Mouse (Mus musculus) intestine, embryonic 16.5 days (tissue): ENCODE measurements around the gene Mcpt9. TPM values are rescaled to one million over a fixed set of nuclear protein-coding genes. Genes with fewer than 3 reads are reported as not detected.
A peak's percentile ranks its signal among the peaks of the same experiment; 100 is the strongest.
"Not testable (repeated sequence)": the region's sequence is repeated elsewhere in the genome, so short reads cannot be mapped to it uniquely, and the experiment has no call there.

Experiments used
- ATAC-seq: fragments of 200-750 bp; cut with Nextera tagmentation; 2 replicates; pipeline ENCODE4 v1.8.0; 2017; ENCODE audit warnings: moderate TSS enrichment, moderate library complexity
- H3K27ac ChIP-seq: fragments of 300-500 bp; sonication (generic); 2 replicates; pipeline ENCODE4 v1.5.1; 2014; ENCODE audit warnings: mild to moderate bottlenecking, low read length
- H3K27me3 ChIP-seq: fragments of 300-500 bp; sonication (generic); replicated peaks from 2 replicates; pipeline ENCODE4 v1.6.1; 2014; ENCODE audit warnings: low read length, control low read depth, mixed read lengths; ENCODE audit not compliant: control insufficient read depth, insufficient read depth
- H3K36me3 ChIP-seq: fragments of 300-500 bp; sonication (generic); 2 replicates; pipeline ENCODE4 v1.6.1; 2014; ENCODE audit warnings: low read length, control low read depth; ENCODE audit not compliant: control insufficient read depth, insufficient read depth
- H3K4me1 ChIP-seq: fragments of 300-500 bp; sonication (generic); 2 replicates; pipeline ENCODE4 v1.6.1; 2014; ENCODE audit warnings: low read length, control low read depth, mixed read lengths; ENCODE audit not compliant: control insufficient read depth, insufficient read depth
- H3K4me2 ChIP-seq: fragments of 300-500 bp; sonication (generic); 2 replicates; pipeline ENCODE4 v1.6.1; 2014; ENCODE audit warnings: low read depth, low read length, control low read depth
- H3K4me3 ChIP-seq: fragments of 300-500 bp; sonication (generic); 2 replicates; pipeline ENCODE4 v1.5.1; 2014; ENCODE audit warnings: mild to moderate bottlenecking, low read length
- H3K9ac ChIP-seq: fragments of 300-500 bp; sonication (generic); 2 replicates; pipeline ENCODE4 v1.6.1; 2014; ENCODE audit warnings: low read depth, low read length
- H3K9me3 ChIP-seq: fragments of 300-500 bp; sonication (generic); 2 replicates; pipeline ENCODE4 v1.6.1; 2016; ENCODE audit warnings: low read length, control low read depth; ENCODE audit not compliant: control insufficient read depth
- WGBS: fragments of 180-500 bp; shearing (Covaris S2); extraction: QIAGEN DNeasy Blood & Tissue Kit; methylation state at CpG from one replicate; pipeline ENCODE4 v1.1.7; 2014; 5-methylcytosine and 5-hydroxymethylcytosine counted together
- polyA plus RNA-seq: library from polyadenylated mRNA; unstranded; fragments of >200 nt; fragmentation: Nextera tagmentation; extraction: Ambion mirVana; gene quantifications from 2 replicates; pipeline ENCODE4 v1.2.1, GENCODE M21; 2015

Gene Mcpt9
- polyA plus RNA-seq: not detected in 2 replicates

GRCm38 (mm10) chr14:56030395-56030794 lies at the start of gene Mcpt9:
Gene Mcpt9, minus strand, starts transcription at chr14:56030495.
- not testable (repeated sequence) for ATAC-seq, H3K27ac ChIP-seq, H3K9ac ChIP-seq, H3K4me2 ChIP-seq, H3K27me3 ChIP-seq, H3K4me1 ChIP-seq, H3K4me3 ChIP-seq, H3K9me3 ChIP-seq, H3K36me3 ChIP-seq
- WGBS: 82% methylated on average over 3 of the region's 3 CpGs

- not testable (repeated sequence) for ATAC-seq, H3K36me3 ChIP-seq, H3K4me1 ChIP-seq, H3K4me2 ChIP-seq, H3K4me3 ChIP-seq, H3K9ac ChIP-seq, H3K9me3 ChIP-seq, H3K27ac ChIP-seq, H3K27me3 ChIP-seq
- 69% methylated on average over 3 of the region's 3 CpGs for WGBS
These were observed 31.9 kb upstream of the Mcpt9 start, which contains the start of gene Mcpt4 for GRCm38 (mm10) chr14:56062213-56062612. Gene Mcpt4, minus strand, starts transcription at chr14:56062313.

GRCm38 (mm10) chr14:56057722-56058121 lies 27.4 kb upstream of the Mcpt9 start:
- 57% methylated on average over 4 of the region's 4 CpGs for WGBS
- H3K27me3 ChIP-seq: no peaks in the 10 kb centered on the region
- no peaks in the 10 kb centered on the region for H3K9me3 ChIP-seq

GRCm38 (mm10) chr14:56055408-56055807 lies 25.1 kb upstream of the Mcpt9 start:
- WGBS: 72% methylated on average over 3 of the region's 3 CpGs
- no peaks in the 10 kb centered on the region for H3K36me3 ChIP-seq
- ATAC-seq: no peak
- no peak overlapping the region for H3K4me2 ChIP-seq
- no peak overlapping the region for H3K27ac ChIP-seq
- no peaks in the 10 kb centered on the region for H3K27me3 ChIP-seq
- no peak overlapping the region for H3K4me3 ChIP-seq
- H3K4me1 ChIP-seq: no peaks in the 10 kb centered on the region
- no peaks in the 10 kb centered on the region for H3K9me3 ChIP-seq
- no peak overlapping the region for H3K9ac ChIP-seq

More at GRCm38 (mm10) chr14:56057722-56058121, 27.4 kb upstream of the Mcpt9 start:
- Histone ChIP-seq H3K9ac (no peak overlapping the region), H3K27ac (no peak overlapping the region), H3K4me1 (no peaks in the 10 kb centered on the region), H3K36me3 (no peaks in the 10 kb centered on the region), H3K4me2 (no peak overlapping the region), H3K4me3 (no peak overlapping the region)
- ATAC-seq: no peak

- H3K4me3 ChIP-seq, H3K27ac ChIP-seq, H3K4me2 ChIP-seq, H3K9me3 ChIP-seq, H3K36me3 ChIP-seq, H3K27me3 ChIP-seq, H3K9ac ChIP-seq, ATAC-seq, H3K4me1 ChIP-seq: not testable (repeated sequence)
- 67% methylated on average over 1 of the region's 1 CpGs for WGBS
These were observed 11.5 kb upstream of the Mcpt9 start, which contains the start of gene Mcpt2 for GRCm38 (mm10) chr14:56041792-56042191. Gene Mcpt2, plus strand, starts transcription at chr14:56042041.

- Histone ChIP-seq H3K27ac (no peak overlapping the region), H3K4me2 (no peak overlapping the region), H3K9ac (no peak overlapping the region)
These were observed 4.1 kb upstream of the Mcpt9 start for GRCm38 (mm10) chr14:56034433-56034832.

GRCm38 (mm10) chr14:56021305-56021704 lies 9.0 kb downstream of the Mcpt9 start:
- H3K4me1 ChIP-seq, H3K27ac ChIP-seq, H3K4me3 ChIP-seq, H3K9ac ChIP-seq, H3K27me3 ChIP-seq, H3K9me3 ChIP-seq, ATAC-seq, H3K36me3 ChIP-seq, H3K4me2 ChIP-seq: not testable (repeated sequence)
- 65% methylated on average over 4 of the region's 4 CpGs for WGBS

More at GRCm38 (mm10) chr14:56034433-56034832, 4.1 kb upstream of the Mcpt9 start:
- H3K27me3 ChIP-seq: no peaks in the 10 kb centered on the region
- peak; percentile 64 for ATAC-seq
- H3K36me3 ChIP-seq: no peaks in the 10 kb centered on the region
- H3K4me3 ChIP-seq: no peak overlapping the region
- 52% methylated on average over 2 of the region's 2 CpGs for WGBS
- H3K4me1 ChIP-seq: no peaks in the 10 kb centered on the region
- H3K9me3 ChIP-seq: no peaks in the 10 kb centered on the region

- H3K4me3 ChIP-seq: no peak overlapping the region
- H3K27ac ChIP-seq: no peak overlapping the region
- H3K36me3 ChIP-seq: no peaks in the 10 kb centered on the region
- no peaks in the 10 kb centered on the region for H3K9me3 ChIP-seq
- H3K9ac ChIP-seq: no peak overlapping the region
- ATAC-seq: no peak
- no peak overlapping the region for H3K4me2 ChIP-seq
- H3K4me1 ChIP-seq: no peaks in the 10 kb centered on the region
- H3K27me3 ChIP-seq: no peaks in the 10 kb centered on the region
- 67% methylated on average over 1 of the region's 1 CpGs for WGBS
These were observed 10.8 kb downstream of the Mcpt9 start for GRCm38 (mm10) chr14:56019446-56019845.

GRCm38 (mm10) chr14:56017671-56018070 lies 12.6 kb downstream of the Mcpt9 start, which contains the start of gene Mcpt1:
Gene Mcpt1, plus strand, starts transcription at chr14:56017971.
- not testable (repeated sequence) for ATAC-seq, H3K4me1 ChIP-seq

GRCm38 (mm10) chr14:56013924-56014323 lies 16.4 kb downstream of the Mcpt9 start:
- Histone ChIP-seq H3K9ac (no peak overlapping the region), H3K27ac (no peak overlapping the region), H3K9me3 (no peaks in the 10 kb centered on the region), H3K4me1 (no peaks in the 10 kb centered on the region), H3K4me2 (no peak overlapping the region), H3K36me3 (no peaks in the 10 kb centered on the region), H3K27me3 (no peaks in the 10 kb centered on the region), H3K4me3 (no peak overlapping the region)
- no peak for ATAC-seq
- 93% methylated on average over 2 of the region's 2 CpGs for WGBS

More at GRCm38 (mm10) chr14:56017671-56018070, 12.6 kb downstream of the Mcpt9 start, which contains the start of gene Mcpt1:
- WGBS: 69% methylated on average over 3 of the region's 3 CpGs
- H3K4me2 ChIP-seq, H3K9me3 ChIP-seq, H3K36me3 ChIP-seq, H3K27me3 ChIP-seq, H3K9ac ChIP-seq, H3K27ac ChIP-seq, H3K4me3 ChIP-seq: not testable (repeated sequence)
